8 mouse cellular contexts compared by ENCODE assay signal in the genomic region with DNA sequence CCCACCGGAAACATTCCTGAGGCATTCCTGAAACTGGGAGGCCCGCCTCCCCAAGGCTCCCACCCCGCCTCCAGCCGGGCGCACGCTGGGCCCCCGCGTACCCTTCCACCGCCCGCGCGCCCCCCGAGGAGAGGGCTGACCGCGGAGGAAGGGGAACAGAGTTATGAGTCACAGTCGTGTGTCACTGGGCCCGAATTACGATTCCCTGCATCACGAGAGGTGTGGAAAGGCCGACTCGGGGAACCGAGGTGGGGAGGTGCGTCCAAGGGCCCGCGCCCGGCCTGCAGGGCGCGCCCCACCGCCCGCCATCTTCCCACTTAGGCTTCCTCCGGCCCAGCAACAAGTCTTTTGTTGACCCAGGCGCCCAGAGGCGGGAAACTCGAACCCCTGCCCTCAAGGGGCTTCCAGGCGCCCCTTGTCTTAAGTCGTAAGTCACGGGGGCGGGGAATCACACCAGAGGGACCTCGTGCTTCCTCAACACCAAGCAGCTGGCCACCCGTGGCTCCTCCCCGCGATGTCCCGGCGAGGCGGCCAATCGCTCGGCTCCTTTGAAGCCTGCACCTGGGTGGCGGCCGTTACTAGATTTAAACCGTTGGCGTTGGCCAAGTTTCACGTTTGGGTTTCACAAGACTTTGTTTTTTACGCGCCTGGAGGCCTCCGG. TPM values are rescaled to one million over a fixed set of nuclear protein-coding genes. Genes with fewer than 3 reads are reported as not detected.
DNase-seq lines count a peak whose midpoint lies in the region; ATAC-seq lines count a peak whose summit lies in the region.

No protein-coding gene starts in this region.

- H3K36me3 ChIP-seq in heart, embryonic 11.5 days (ENCODE audit: control insufficient read depth, insufficient read depth, low read length), result no peaks in the 10 kb centered on the region

- peak; percentile 52 for ATAC-seq in heart, embryonic 11.5 days (replicated peaks; ENCODE audit: insufficient number of reproducible peaks, low FRiP score, low TSS enrichment)

- no peaks in the 10 kb centered on the region for H3K27me3 ChIP-seq in heart, embryonic 11.5 days (ENCODE audit: control insufficient read depth, insufficient read depth, low read length)

- DNase-seq in gastrocnemius, adult 18-20 months (ENCODE audit: low spot score), result peak; percentile 43
- no peak for DNase-seq in gastrocnemius, adult 8-10 months (ENCODE audit: low spot score in 2 of 2)
- DNase-seq in embryo, embryonic 11 days, result peak; percentile 96
- DNase-seq in kidney, adult 9 months, result peak; percentile 75
- peak; percentile 70 for DNase-seq in lung, postnatal 14 days
- peak; percentile 93 for DNase-seq in retina, postnatal 1 day
- no peak for DNase-seq in right cerebral cortex, postnatal 36 days (ENCODE audit: low spot score in 2 of 2)

- peak overlapping the region; percentile 93 for H3K4me2 ChIP-seq in heart, embryonic 11.5 days

- whole genome bisulfite sequencing in heart, embryonic 11.5 days (ENCODE audit: insufficient replicate concordance), result under 1% methylated on average over 53 of the region's 55 CpGs

- H3K4me3 ChIP-seq in heart, embryonic 11.5 days (ENCODE audit: low read depth, low read length), result peak overlapping the region; percentile 91

- H3K9ac ChIP-seq in heart, embryonic 11.5 days (ENCODE audit: low read depth, low read length), result peak overlapping the region; percentile 94

- peaks cover 21% of the 10 kb centered on the region for H3K4me1 ChIP-seq in heart, embryonic 11.5 days (ENCODE audit: control insufficient read depth, insufficient read depth, low read length)

- H3K9me3 ChIP-seq in heart, embryonic 11.5 days (replicated peaks; ENCODE audit: control insufficient read depth, low read length), result no peaks in the 10 kb centered on the region

- H3K27ac ChIP-seq in heart, embryonic 11.5 days (ENCODE audit: low read depth, low read length), result peak overlapping the region; percentile 99

RNA-seq across cellular contexts. Expression of a gene that starts 0.7 kb away (rescaled TPM):
- total RNA-seq in gastrocnemius, adult 18-20 months (2021), result 10 to 100 TPM; 31.9 to 32.7 TPM
- total RNA-seq in gastrocnemius, adult 8-10 months (2022), result 10 to 100 TPM; 27.6 to 34.9 (median 31.9) TPM
- polyA plus RNA-seq in heart, embryonic 11.5 days (2014; fragmentation: Nextera tagmentation; extraction: Ambion mirVana), result 261 and 278 TPM in 2 replicates

RNA-seq across cellular contexts. Expression of a gene that starts 9.9 kb away (rescaled TPM):
- 1 to 10 TPM; 2.8 to 4.0 TPM for total RNA-seq in gastrocnemius, adult 18-20 months (2021)
- 1 to 10 TPM; 1.7 to 3.9 (median 2.8) TPM for total RNA-seq in gastrocnemius, adult 8-10 months (2022)
- 18.1 and 18.3 TPM in 2 replicates for polyA plus RNA-seq in heart, embryonic 11.5 days (2014; fragmentation: Nextera tagmentation; extraction: Ambion mirVana)

RNA-seq across cellular contexts. Expression of a gene that starts 34.4 kb away (rescaled TPM):
- total RNA-seq in gastrocnemius, adult 18-20 months (2021), result under 1 TPM in 1 of 2 experiments, not detected in 1; 0.07 TPM
- total RNA-seq in gastrocnemius, adult 8-10 months (2022), result under 1 TPM in 1 of 4 experiments, not detected in 3; 0.11 TPM
- polyA plus RNA-seq in heart, embryonic 11.5 days (2014; fragmentation: Nextera tagmentation; extraction: Ambion mirVana), result 0.06 and 0.07 TPM in 2 replicates

Comparison
In these comparisons a context has a peak if more than half of its experiments do, and no peak if none do; other contexts are left out.
1. DNase-seq: peak in gastrocnemius, adult 18-20 months (single experiment), embryo, embryonic 11 days (single experiment), kidney, adult 9 months (single experiment), lung, postnatal 14 days (single experiment) and retina, postnatal 1 day (single experiment); none in gastrocnemius, adult 8-10 months (0 of 2) and right cerebral cortex, postnatal 36 days (0 of 2).